Mouse (Mus musculus): Measurements from ENCODE around the gene Zfp354b.

- no peak for TF ChIP-seq CTCF (IDR thresholded peaks at IDR 0.05; ENCODE audit: low read depth, low read length)
- no peak for TF ChIP-seq POLR2AphosphoS5 (IDR thresholded peaks at IDR 0.05; ENCODE audit: insufficient replicate concordance, low read depth, low read length)
- TF ChIP-seq TAL1 (conservative IDR thresholded peaks at IDR 0.05; ENCODE audit: low read depth, low read length): no peak
- no peak for TF ChIP-seq GATA1 (IDR thresholded peaks at IDR 0.05; ENCODE audit: borderline replicate concordance, low read length)
- no peak for TF ChIP-seq GATA2 (IDR thresholded peaks at IDR 0.05; ENCODE audit: borderline replicate concordance, low read depth, low read length)
Measured at GRCm38 (mm10) chr11:50930469-50931014, 891 bp downstream of the Zfp354b start.
